Mouse (Mus musculus) CH12.LX (cell line): ENCODE measurements around the gene Kirrel3.

ENCODE experiments used
- CTCF ChIP-seq, 2 experiments: IDR thresholded peaks in 1 of 2; conservative IDR thresholded peaks in 1 of 2; 2 replicates each; pipeline ENCODE4 v1.5.1; 2011 to 2012; ENCODE audit warnings: low read depth in 2 of 2, low read length in 2 of 2, improper control_type of control experiment in 1 of 2, inconsistent platforms in 1 of 2, mild to moderate bottlenecking in 1 of 2, moderate library complexity in 1 of 2
- EP300 ChIP-seq: IDR thresholded peaks from 2 replicates; pipeline ENCODE4 v1.6.1; 2011; ENCODE audit warnings: low read length, improper control_type of control experiment
- MAX ChIP-seq: IDR thresholded peaks from 2 replicates; pipeline ENCODE4 v1.6.1; 2011; ENCODE audit warnings: low read length, improper control_type of control experiment
- NRF1 ChIP-seq: IDR thresholded peaks from 2 replicates; pipeline ENCODE4 v1.6.1; 2014; ENCODE audit warnings: low read depth, mild to moderate bottlenecking, inconsistent platforms, low read length, improper control_type of control experiment, moderate library complexity
- PAX5 ChIP-seq: IDR thresholded peaks from 2 replicates; pipeline ENCODE4 v1.6.1; 2012; ENCODE audit warnings: low read length, inconsistent platforms, mixed read lengths
- POLR2A ChIP-seq: IDR thresholded peaks from 2 replicates; pipeline ENCODE4 v1.6.1; 2011; ENCODE audit warnings: low read depth, mild to moderate bottlenecking, improper control_type of control experiment, low read length
- POLR2AphosphoS2 ChIP-seq: IDR thresholded peaks from 2 replicates; pipeline ENCODE4 v1.6.1; 2011; ENCODE audit warnings: low read depth, low read length, improper control_type of control experiment
- SIN3A ChIP-seq: IDR thresholded peaks from 2 replicates; pipeline ENCODE4 v1.6.1; 2012; ENCODE audit warnings: low read length, improper control_type of control experiment, inconsistent platforms
- USF1 ChIP-seq: IDR thresholded peaks from 2 replicates; pipeline ENCODE4 v1.6.1; 2014; ENCODE audit warnings: low read depth, mild to moderate bottlenecking, inconsistent platforms, low read length, improper control_type of control experiment
- USF2 ChIP-seq: conservative IDR thresholded peaks from 2 replicates; pipeline ENCODE4 v1.6.1; 2011; ENCODE audit warnings: low read depth, low read length, improper control_type of control experiment
- ZKSCAN1 ChIP-seq: IDR thresholded peaks from 2 replicates; pipeline ENCODE4 v1.6.1; 2012; ENCODE audit warnings: low read depth, inconsistent platforms, low read length, improper control_type of control experiment, borderline replicate concordance
- ZMIZ1 ChIP-seq: IDR thresholded peaks from 2 replicates; pipeline ENCODE4 v1.6.1; 2012; ENCODE audit warnings: low read depth, mild to moderate bottlenecking, inconsistent platforms, low read length, improper control_type of control experiment

GRCm38 (mm10) chr9:34860934-34861333 is 375.2 kb downstream of the Kirrel3 start:
- no peak for TF ChIP-seq ZKSCAN1
- TF ChIP-seq ZMIZ1, result no peak
- no peak for TF ChIP-seq POLR2A
- no peak for TF ChIP-seq EP300
- no peak for TF ChIP-seq USF2
- TF ChIP-seq USF1, result no peak
- TF ChIP-seq CTCF (conservative IDR thresholded peaks at IDR 0.05 in 1 of 2, IDR thresholded peaks at IDR 0.05 in 1 of 2; ENCODE audit: low read depth in 2 of 2, low read length in 2 of 2), result no peak
- TF ChIP-seq MAX, result no peak
- TF ChIP-seq PAX5, result no peak
- TF ChIP-seq NRF1, result no peak
- no peak for TF ChIP-seq SIN3A
- no peak for TF ChIP-seq POLR2AphosphoS2
